Mouse (Mus musculus) common myeloid progenitor, adult 5-6 weeks (primary cell): ENCODE results near the gene Adgra3. TPM values are rescaled to one million over a fixed set of nuclear protein-coding genes. Genes with fewer than 3 reads are reported as not detected.
A peak's percentile ranks its signal among the peaks of the same experiment; 100 is the strongest.

Source experiments
- ATAC-seq: replicated peaks from 2 replicates; pipeline ENCODE4 v1.8.0; 2016; ENCODE audit warnings: low read depth, mild to moderate bottlenecking, moderate TSS enrichment, inconsistent platforms; ENCODE audit not compliant: poor library complexity, severe bottlenecking
- total RNA-seq: library from RNA; stranded (forward); fragments of 200-1000, 187-1606 nt; gene quantifications from 2 replicates; pipeline ENCODE4 v1.2.3, GENCODE M21; 2017

Gene Adgra3
- total RNA-seq, 1 experiment from 2014 or later, result 9.8 TPM

GRCm38 (mm10) chr5:50033660-50034059 is 25.1 kb downstream of the Adgra3 start:
- ATAC-seq, result no peak

- peak; percentile 40 for ATAC-seq
These were observed 26.5 kb downstream of the Adgra3 start for GRCm38 (mm10) chr5:50032332-50032731.

GRCm38 (mm10) chr5:50031763-50032272 is 27.0 kb downstream of the Adgra3 start:
- ATAC-seq, result no peak

GRCm38 (mm10) chr5:50031288-50031687 is 27.5 kb downstream of the Adgra3 start:
- no peak for ATAC-seq

GRCm38 (mm10) chr5:50029662-50030061 is 29.1 kb downstream of the Adgra3 start:
- peak; percentile 40 for ATAC-seq

GRCm38 (mm10) chr5:50027561-50027960 is 31.2 kb downstream of the Adgra3 start:
- ATAC-seq, result no peak

- ATAC-seq, result no peak
These were observed 31.8 kb downstream of the Adgra3 start for GRCm38 (mm10) chr5:50027001-50027400.

- ATAC-seq, result peak; percentile 62
These were observed 32.7 kb downstream of the Adgra3 start for GRCm38 (mm10) chr5:50026148-50026547.

- 0 out of 2 replicates have a peak, but pooled peaks have one; percentile 33 for ATAC-seq
These were observed 34.7 kb downstream of the Adgra3 start for GRCm38 (mm10) chr5:50024097-50024496.

- no peak for ATAC-seq
These were observed 42.7 kb downstream of the Adgra3 start for GRCm38 (mm10) chr5:50015987-50016587.

GRCm38 (mm10) chr5:50015147-50015697 is 43.6 kb downstream of the Adgra3 start:
- ATAC-seq, result peak; percentile 68

GRCm38 (mm10) chr5:50014658-50015057 is 44.1 kb downstream of the Adgra3 start:
- ATAC-seq, result peak; percentile 56

- no peak for ATAC-seq
These were observed 44.8 kb downstream of the Adgra3 start for GRCm38 (mm10) chr5:50013965-50014364.

GRCm38 (mm10) chr5:50008841-50009240 is 50.0 kb downstream of the Adgra3 start:
- peak; percentile 96 for ATAC-seq

GRCm38 (mm10) chr5:50006915-50007658 is 51.7 kb downstream of the Adgra3 start:
- ATAC-seq, result no peak

- ATAC-seq, result peak; percentile 89
These were observed 56.5 kb downstream of the Adgra3 start for GRCm38 (mm10) chr5:50002269-50002668.

- ATAC-seq, result no peak
These were observed 59.0 kb downstream of the Adgra3 start for GRCm38 (mm10) chr5:49999764-50000163.

GRCm38 (mm10) chr5:49997019-49997418 is 61.8 kb downstream of the Adgra3 start:
- ATAC-seq, result no peak

GRCm38 (mm10) chr5:49996457-49996856 is 62.3 kb downstream of the Adgra3 start:
- ATAC-seq, result no peak

GRCm38 (mm10) chr5:49990737-49991323 is 68.0 kb downstream of the Adgra3 start:
- ATAC-seq, result no peak
